Mouse (Mus musculus): ENCODE measurements around the gene Cgas. TPM values are rescaled to one million over a fixed set of nuclear protein-coding genes. Genes with fewer than 3 reads are reported as not detected.
A peak's percentile ranks its signal among the peaks of the same experiment; 100 is the strongest.

Cgas gene
- total RNA-seq, 1 experiment from 2014 or later: 1.4 TPM

DNA sequence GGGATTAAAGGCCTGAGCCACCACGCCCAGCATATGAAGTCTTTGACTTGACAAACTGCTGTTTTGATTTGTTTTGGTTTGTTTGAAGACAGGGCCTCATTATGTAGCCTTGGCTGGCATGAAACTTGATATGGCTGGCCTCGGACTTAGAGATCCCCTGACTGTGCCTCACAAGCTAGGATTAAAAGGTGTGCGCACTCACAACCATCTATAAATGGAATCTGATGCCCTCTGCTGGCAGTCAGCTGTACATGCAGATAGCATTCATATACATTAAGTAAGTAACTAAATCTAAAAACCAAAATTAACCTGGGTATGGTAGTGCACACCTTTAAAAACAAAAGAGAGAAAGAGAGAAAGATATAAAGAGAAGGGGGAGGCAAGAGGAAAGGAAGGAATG is 57.1 kb downstream of the Cgas start:
- DNase-seq: peak; percentile 32

Small RNAs within 50 kb of the gene (microRNA-seq; reads per million reads assigned to microRNA genes)
- gene Gm26377: 0 reads per million in 2 experiments

Other genes with a start within 250 kb of the Cgas start
- not detected in 2 replicates for gene Gsta1, start 212.6 kb downstream of the Cgas start, total RNA-seq (2021)
- gene Gm3776, start 186.1 kb downstream of the Cgas start, total RNA-seq (2021): not detected in 2 replicates
- not detected in 2 replicates for gene Gm10639, start 153.3 kb downstream of the Cgas start, total RNA-seq (2021)
- not detected in 2 replicates for gene Omt2a, start 128.4 kb downstream of the Cgas start, total RNA-seq (2021)
- not detected in 2 replicates for gene Omt2b, start 115.6 kb downstream of the Cgas start, total RNA-seq (2021)
- 3.3 TPM in 1 of 2 replicates, not detected in the other for gene Gsta2, start 87.4 kb downstream of the Cgas start, total RNA-seq (2021)
- not detected in 2 replicates for gene Dppa5a, start 75.1 kb downstream of the Cgas start, total RNA-seq (2021)
- gene Ooep, start 64.5 kb downstream of the Cgas start, total RNA-seq (2021): not detected in 2 replicates
- gene Ddx43, start 47.5 kb downstream of the Cgas start, total RNA-seq (2021): 0.15 TPM in 1 of 2 replicates, not detected in the other
- 27.8 and 29.5 TPM in 2 replicates for gene Mto1, start 5.0 kb upstream of the Cgas start, total RNA-seq (2021)
- 0.56 TPM in 1 of 2 replicates, not detected in the other for gene Gm17324, start 5.5 kb upstream of the Cgas start, total RNA-seq (2021)
- gene Eef1a1, start 45.9 kb upstream of the Cgas start, total RNA-seq (2021): 6,863 and 7,423 TPM in 2 replicates
- 11.5 and 12.1 TPM in 2 replicates for gene Slc17a5, start 144.8 kb upstream of the Cgas start, total RNA-seq (2021)
- gene Cd109, start 172.3 kb upstream of the Cgas start, total RNA-seq (2021): 2.2 and 3.5 TPM in 2 replicates

Measured in adrenal gland, postnatal 14 days (tissue).